In genomic region chr19:28335890-28336289, GRCm38 (mm10) we compare ENCODE assay signal across 17 mouse cellular contexts.
DNase-seq lines count a peak whose midpoint lies in the region; ATAC-seq and TF ChIP-seq lines count a peak whose summit lies in the region.
"Had no signal": no experiment of that assay in that cellular context is flagged by ENCODE, and none has a peak within 500 bp of the region (broad histone marks: within the 10 kb centered on the region; RNA-seq: fewer than 3 reads in every experiment).

No protein-coding gene starts in this region.

- peak; percentile 21 for DNase-seq in embryo, embryonic 10 days (ENCODE audit: low spot score)
- DNase-seq in embryo, embryonic 9.5 days (ENCODE audit: extremely low spot score), result no peak
- no peak for DNase-seq in heart, postnatal 4 days
- DNase-seq in NIH3T3 (ENCODE audit: low read depth), result peak; percentile 21
- peak; percentile 14 for DNase-seq in hindbrain, postnatal 0 days (ENCODE audit: low spot score)
- no peak for DNase-seq in lung, postnatal 4 days
- DNase-seq in cerebellum, adult 2 months, result no peak
- DNase-seq: adrenal gland, postnatal 10 days; cerebellum, postnatal 25 days; gastrocnemius, postnatal 14 days; kidney, adult 8-10 months; kidney, postnatal 36 days; lung, postnatal 10 days; right cerebral cortex, postnatal 4 days had no signal

- H3K27ac ChIP-seq in heart, embryonic 16.5 days (ENCODE audit: low read length), result peak overlapping the region; percentile 47; the same call in 1 of the 2 replicates
- H3K27ac ChIP-seq in hindbrain, postnatal 0 days, result no peak overlapping the region
- no peak overlapping the region for H3K27ac ChIP-seq in cerebellum, adult 2 months (ENCODE audit: insufficient read depth, low read length)
- H3K27ac ChIP-seq: liver, embryonic 15.5 days had no signal

- no peak for TF ChIP-seq CTCF in hindbrain, postnatal 0 days (IDR thresholded peaks at IDR 0.05; ENCODE audit: low read depth)
- TF ChIP-seq CTCF in cerebellum, adult 2 months (IDR thresholded peaks at IDR 0.05; ENCODE audit: borderline replicate concordance, insufficient read depth, low read depth, low read length), result no peak

- peak; percentile 49; the same call in 1 of the 2 replicates for ATAC-seq in heart, embryonic 16.5 days (replicated peaks; ENCODE audit: extremely low read depth, insufficient read depth, low FRiP score)
- ATAC-seq in hindbrain, postnatal 0 days, result no peak

- TF ChIP-seq POLR2A in cerebellum, adult 2 months (IDR thresholded peaks at IDR 0.05; ENCODE audit: borderline replicate concordance, insufficient read depth, low read length), result no peak

- H3K27me3 ChIP-seq in heart, embryonic 16.5 days (ENCODE audit: control insufficient read depth, insufficient read depth, low read length), result no peaks in the 10 kb centered on the region
- no peaks in the 10 kb centered on the region for H3K27me3 ChIP-seq in hindbrain, postnatal 0 days (ENCODE audit: insufficient read depth, low read length)
- H3K27me3 ChIP-seq in cerebellum, adult 2 months (ENCODE audit: control insufficient read depth, insufficient read depth, low read length), result no peaks in the 10 kb centered on the region
- H3K27me3 ChIP-seq: liver, embryonic 15.5 days had no signal

- no peaks in the 10 kb centered on the region for H3K36me3 ChIP-seq in heart, embryonic 16.5 days (ENCODE audit: control insufficient read depth, insufficient read depth)
- H3K36me3 ChIP-seq in hindbrain, postnatal 0 days (ENCODE audit: insufficient read depth, low read length), result no peaks in the 10 kb centered on the region
- H3K36me3 ChIP-seq: liver, embryonic 15.5 days had no signal

- WGBS in heart, embryonic 16.5 days, result 23% methylated on average over 8 of the region's 8 CpGs
- 32% methylated on average over 8 of the region's 8 CpGs for WGBS in hindbrain, postnatal 0 days
- 36% methylated on average over 8 of the region's 8 CpGs for WGBS in cerebellum, adult 2 months

- H3K9me3 ChIP-seq in heart, embryonic 16.5 days (replicated peaks; ENCODE audit: control insufficient read depth, low read length), result no peaks in the 10 kb centered on the region
- H3K9me3 ChIP-seq in hindbrain, postnatal 0 days (ENCODE audit: low read length), result no peaks in the 10 kb centered on the region
- H3K9me3 ChIP-seq: liver, embryonic 15.5 days had no signal

- no peak overlapping the region for H3K4me3 ChIP-seq in heart, embryonic 16.5 days (ENCODE audit: low read length)
- H3K4me3 ChIP-seq in hindbrain, postnatal 0 days (ENCODE audit: low read length), result no peak overlapping the region
- no peak overlapping the region for H3K4me3 ChIP-seq in cerebellum, adult 2 months (replicated peaks; ENCODE audit: insufficient read depth, low read depth, low read length)
- H3K4me3 ChIP-seq: erythroblast, embryonic 14.5 days; liver, embryonic 15.5 days had no signal

- H3K4me2 ChIP-seq in heart, embryonic 16.5 days (ENCODE audit: low read depth, low read length), result peak overlapping the region; percentile 39
- H3K4me2 ChIP-seq in hindbrain, postnatal 0 days (ENCODE audit: low read depth, low read length), result no peak overlapping the region
- H3K4me2 ChIP-seq: liver, embryonic 15.5 days had no signal

- H3K4me1 ChIP-seq in heart, embryonic 16.5 days (ENCODE audit: control insufficient read depth, insufficient read depth, low read length), result peaks cover 17% of the 10 kb centered on the region
- peaks cover 14% of the 10 kb centered on the region for H3K4me1 ChIP-seq in hindbrain, postnatal 0 days (ENCODE audit: insufficient read depth, low read length)
- no peaks in the 10 kb centered on the region for H3K4me1 ChIP-seq in cerebellum, adult 2 months (ENCODE audit: control insufficient read depth, insufficient read depth, low read length)
- H3K4me1 ChIP-seq: liver, embryonic 15.5 days had no signal

- no peak overlapping the region for H3K9ac ChIP-seq in heart, embryonic 16.5 days (ENCODE audit: low read length)
- H3K9ac ChIP-seq in hindbrain, postnatal 0 days (replicated peaks; ENCODE audit: low read length), result no peak overlapping the region
- H3K9ac ChIP-seq: liver, embryonic 15.5 days had no signal

Comparison
In these comparisons a context has a peak if more than half of its experiments do, and no peak if none do; other contexts are left out.
1. DNase-seq: peak in embryo, embryonic 10 days (single experiment), NIH3T3 (single experiment) and hindbrain, postnatal 0 days (single experiment); none in embryo, embryonic 9.5 days (single experiment), heart, postnatal 4 days (single experiment), lung, postnatal 4 days (0 of 2) and cerebellum, adult 2 months (0 of 2).